Mouse (Mus musculus) limb, embryonic 14.5 days (tissue): ENCODE results near the gene Ndufaf2. TPM values are rescaled to one million over a fixed set of nuclear protein-coding genes. Genes with fewer than 3 reads are reported as not detected.

Source experiments
- ATAC-seq: fragments of 200-750 bp; cut with Nextera tagmentation; 2 replicates; pipeline ENCODE4 v1.8.0; 2017; ENCODE audit warnings: low read depth, moderate number of reproducible peaks, moderate TSS enrichment; ENCODE audit not compliant: low FRiP score
- DNase-seq: peaks from one replicate; pipeline ENCODE4 v3.0.0-alpha.2; 2015; ENCODE audit warnings: low spot score
- H3K27ac ChIP-seq: fragments of 300-500 bp; sonication (generic); replicated peaks from 2 replicates; pipeline ENCODE4 v1.5.1; 2014; ENCODE audit warnings: low read depth, mild to moderate bottlenecking, low read length, moderate library complexity, mixed read lengths
- H3K27me3 ChIP-seq: fragments of 300-500 bp; sonication (generic); 2 replicates; pipeline ENCODE4 v1.6.1; 2014; ENCODE audit warnings: low read length, mixed read lengths; ENCODE audit not compliant: control insufficient read depth, insufficient read depth
- H3K36me3 ChIP-seq: fragments of 300-500 bp; sonication (generic); 2 replicates; pipeline ENCODE4 v1.6.1; 2014; ENCODE audit warnings: mild to moderate bottlenecking, low read length, moderate library complexity, mixed read lengths; ENCODE audit not compliant: control insufficient read depth, insufficient read depth
- H3K4me1 ChIP-seq: fragments of 300-500 bp; sonication (generic); 2 replicates; pipeline ENCODE4 v1.6.1; 2014; ENCODE audit warnings: antibody characterized with exemption, low read length, mixed read lengths; ENCODE audit not compliant: control insufficient read depth, insufficient read depth
- H3K4me2 ChIP-seq: fragments of 300-500 bp; sonication (generic); replicated peaks from 2 replicates; pipeline ENCODE4 v1.6.1; 2014; ENCODE audit warnings: low read depth, mild to moderate bottlenecking, low read length, moderate library complexity; ENCODE audit not compliant: severe bottlenecking
- H3K4me3 ChIP-seq: fragments of 300-500 bp; sonication (generic); replicated peaks from 2 replicates; pipeline ENCODE4 v1.5.1; 2014; ENCODE audit warnings: low read length
- H3K9ac ChIP-seq: fragments of 300-500 bp; sonication (generic); 2 replicates; pipeline ENCODE4 v1.6.1; 2014; ENCODE audit warnings: mild to moderate bottlenecking, low read depth, low read length, moderate library complexity; ENCODE audit not compliant: severe bottlenecking
- H3K9me3 ChIP-seq: fragments of 300-500 bp; sonication (generic); 2 replicates; pipeline ENCODE4 v1.6.1; 2016; ENCODE audit warnings: low read length; ENCODE audit not compliant: control insufficient read depth
- POLR2A ChIP-seq: fragments of 200-500 bp; IDR thresholded peaks from 2 replicates; pipeline ENCODE4 v1.8.0; 2012; ENCODE audit warnings: inconsistent platforms, mild to moderate bottlenecking, moderate library complexity, borderline replicate concordance; ENCODE audit not compliant: insufficient read depth, insufficient read length; ENCODE audit errors: extremely low read depth
- WGBS: fragments of 180-500 bp; shearing (Covaris S2); extraction: QIAGEN DNeasy Blood & Tissue Kit; methylation state at CpG from one replicate; pipeline ENCODE4 v1.1.7; 2014; 5-methylcytosine and 5-hydroxymethylcytosine counted together
- polyA plus RNA-seq, 2 experiments: library from polyadenylated mRNA; depleted of rRNA in 1 of 2; stranded (reverse) in 1 of 2; unstranded in 1 of 2; fragments of >200 nt; fragmentation: Nextera tagmentation in 1 of 2; extraction: Ambion mirVana in 1 of 2; gene quantifications; 2 replicates each; pipeline versions ENCODE4 v1.2.1 to v1.2.3; 2012 to 2014

Ndufaf2 gene
- polyA plus RNA-seq, 2 experiments = 46.1 to 67.6 TPM

DNA sequence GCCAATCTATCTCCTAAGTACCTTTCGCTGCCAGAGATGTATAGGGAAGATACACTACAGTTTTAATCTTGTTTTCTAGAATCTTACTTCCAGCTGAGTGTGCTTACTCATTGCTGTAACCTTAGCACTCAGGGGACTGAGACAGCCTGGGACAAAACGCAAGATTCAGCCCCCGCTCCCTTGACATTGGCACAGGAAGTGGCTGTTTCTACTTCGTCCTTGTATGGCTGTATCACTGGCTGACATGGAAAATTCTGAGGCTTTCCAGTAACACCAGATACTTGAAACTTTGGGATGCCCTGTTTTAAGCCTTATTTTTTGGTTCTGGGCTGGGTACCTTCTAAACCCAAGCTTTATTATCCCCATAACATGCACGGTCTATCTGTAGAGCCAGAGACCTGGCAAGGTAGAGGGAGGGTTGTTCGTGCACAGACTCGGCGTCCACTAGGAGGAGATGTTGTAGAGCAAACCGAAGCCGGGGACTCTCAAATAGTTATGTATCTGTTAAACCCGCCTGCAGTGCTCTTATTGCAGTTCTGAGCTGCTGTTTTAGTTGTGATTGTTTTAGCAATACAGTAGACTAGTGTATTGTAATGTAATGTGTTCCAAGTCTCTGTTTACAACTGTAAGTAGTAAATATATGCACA is 32.8 kb upstream of the Ndufaf2 start:
- ATAC-seq = no peak
- TF ChIP-seq POLR2A = no peak

DNA sequence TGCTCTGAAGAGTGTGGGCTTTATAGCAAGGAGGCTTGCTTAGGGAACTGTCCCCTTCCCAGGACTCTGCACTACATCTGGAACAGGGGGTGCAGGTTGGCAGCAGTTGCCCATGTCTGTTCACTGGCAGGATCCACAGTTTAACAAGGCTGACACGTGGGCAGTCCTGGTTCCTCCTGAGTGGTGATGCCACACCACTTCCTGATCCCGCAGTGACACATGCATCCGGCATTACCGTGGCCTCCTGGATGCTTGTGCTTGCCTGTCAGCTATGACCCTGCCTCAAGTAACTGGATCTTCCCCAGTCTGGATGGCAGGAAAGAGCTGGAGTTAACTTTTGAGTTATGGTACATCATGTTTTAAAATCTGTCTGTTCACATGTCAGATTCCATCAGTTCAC is 29.6 kb upstream of the Ndufaf2 start:
- DNase-seq (no peak), ATAC-seq (no peak)
- Histone ChIP-seq H3K9ac (no peak overlapping the region), H3K4me1 (no peaks in the 10 kb centered on the region), H3K4me2 (no peak overlapping the region), H3K36me3 (peaks cover 30% of the 10 kb centered on the region), H3K27me3 (no peaks in the 10 kb centered on the region), H3K4me3 (no peak overlapping the region), H3K27ac (no peak overlapping the region), H3K9me3 (no peaks in the 10 kb centered on the region)
- no peak for TF ChIP-seq POLR2A
- 95% methylated on average over 4 of the region's 4 CpGs for WGBS

More for the DNA sequence above, 32.8 kb upstream of the Ndufaf2 start:
- Histone ChIP-seq H3K27ac (no peak overlapping the region), H3K27me3 (no peaks in the 10 kb centered on the region), H3K4me3 (no peak overlapping the region), H3K36me3 (peaks cover 29% of the 10 kb centered on the region), H3K4me1 (no peaks in the 10 kb centered on the region), H3K9me3 (no peaks in the 10 kb centered on the region), H3K9ac (no peak overlapping the region), H3K4me2 (no peak overlapping the region)
- 54% methylated on average over 11 of the region's 11 CpGs for WGBS
- DNase-seq = peak; percentile 54

DNA sequence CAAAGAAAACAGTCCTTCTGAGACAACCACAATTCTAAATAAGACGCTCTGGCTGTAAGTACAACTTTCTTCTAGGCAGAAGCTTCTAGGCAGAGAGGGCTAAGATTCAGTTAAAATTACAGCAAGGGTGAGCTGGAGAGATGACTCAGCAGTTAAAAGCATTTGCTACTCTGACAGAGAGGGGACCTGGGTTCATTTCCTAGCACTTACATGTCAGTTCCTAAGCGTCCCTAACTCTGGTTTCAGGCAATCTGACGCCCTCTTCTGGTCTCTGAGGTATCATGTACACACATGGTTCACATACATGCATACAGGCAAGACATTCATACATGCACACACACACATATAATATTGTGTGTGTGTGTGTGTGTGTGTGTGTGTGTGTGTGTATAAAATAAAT is 27.1 kb upstream of the Ndufaf2 start:
- no peak for ATAC-seq
- no peak overlapping the region for H3K27ac ChIP-seq
- peaks cover 48% of the 10 kb centered on the region for H3K36me3 ChIP-seq
- no peaks in the 10 kb centered on the region for H3K9me3 ChIP-seq
- WGBS = 89% methylated on average over 3 of the region's 3 CpGs
- no peak for TF ChIP-seq POLR2A
- H3K4me3 ChIP-seq = no peak overlapping the region
- no peak for DNase-seq
- no peaks in the 10 kb centered on the region for H3K27me3 ChIP-seq
- H3K9ac ChIP-seq = no peak overlapping the region
- H3K4me1 ChIP-seq = no peaks in the 10 kb centered on the region
- no peak overlapping the region for H3K4me2 ChIP-seq

DNA sequence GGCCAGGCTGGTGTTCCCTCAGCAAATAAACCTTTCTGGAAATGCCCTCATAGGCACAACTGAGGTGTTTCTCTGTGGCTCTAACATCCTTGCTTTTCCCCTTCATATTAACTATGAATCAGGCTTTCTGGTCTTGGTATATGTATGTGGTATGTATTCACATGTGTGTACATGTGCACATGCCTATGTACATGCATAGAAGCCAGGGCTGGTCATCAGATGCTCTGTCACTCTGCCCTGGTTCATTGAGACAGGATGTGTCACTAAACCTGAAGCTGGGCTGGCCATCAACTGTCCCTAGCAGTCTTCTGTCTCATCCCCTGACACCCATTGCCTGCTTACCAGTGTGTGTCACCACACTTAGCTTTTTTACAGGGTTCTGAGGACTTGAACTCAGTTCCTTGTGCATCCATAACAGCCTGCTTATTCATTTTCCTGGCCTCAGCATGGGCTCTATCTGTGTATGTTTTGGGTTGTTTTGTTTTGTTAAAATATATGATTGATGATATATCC is 26.4 kb upstream of the Ndufaf2 start:
- no peak for ATAC-seq
- no peak for DNase-seq
- TF ChIP-seq POLR2A = no peak
- H3K9me3 ChIP-seq = no peaks in the 10 kb centered on the region
- H3K27me3 ChIP-seq = no peaks in the 10 kb centered on the region
- no peak overlapping the region for H3K4me2 ChIP-seq
- H3K27ac ChIP-seq = no peak overlapping the region
- no peak overlapping the region for H3K9ac ChIP-seq
- no peak overlapping the region for H3K4me3 ChIP-seq
- H3K36me3 ChIP-seq = peaks cover 51% of the 10 kb centered on the region
- H3K4me1 ChIP-seq = no peaks in the 10 kb centered on the region

DNA sequence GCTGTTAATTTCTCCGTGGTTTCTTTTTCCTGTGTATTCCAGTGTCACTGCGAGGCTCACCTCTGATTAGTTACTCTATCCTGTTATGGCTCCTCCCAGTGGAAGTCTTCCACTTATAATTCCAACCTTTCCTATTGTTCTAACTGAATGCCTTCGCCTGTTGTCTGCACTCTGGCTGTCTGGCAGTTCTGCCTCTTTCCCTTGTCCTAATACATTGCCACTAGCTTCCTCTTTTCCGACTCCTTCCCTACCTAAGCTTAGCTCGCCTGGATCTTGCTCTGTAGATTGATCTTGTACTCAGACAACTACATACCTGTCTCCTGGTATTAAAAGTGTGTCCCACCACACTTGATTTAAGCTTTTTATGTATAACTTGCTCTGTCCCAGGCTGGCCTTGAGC is 22.4 kb upstream of the Ndufaf2 start:
- Histone ChIP-seq H3K4me2 (no peak overlapping the region), H3K9me3 (no peaks in the 10 kb centered on the region), H3K36me3 (peaks cover 64% of the 10 kb centered on the region), H3K4me3 (no peak overlapping the region), H3K4me1 (no peaks in the 10 kb centered on the region), H3K27ac (no peak overlapping the region), H3K27me3 (no peaks in the 10 kb centered on the region), H3K9ac (no peak overlapping the region)
- WGBS = 86% methylated on average over 5 of the region's 5 CpGs
- TF ChIP-seq POLR2A = no peak
- no peak for ATAC-seq
- no peak for DNase-seq

DNA sequence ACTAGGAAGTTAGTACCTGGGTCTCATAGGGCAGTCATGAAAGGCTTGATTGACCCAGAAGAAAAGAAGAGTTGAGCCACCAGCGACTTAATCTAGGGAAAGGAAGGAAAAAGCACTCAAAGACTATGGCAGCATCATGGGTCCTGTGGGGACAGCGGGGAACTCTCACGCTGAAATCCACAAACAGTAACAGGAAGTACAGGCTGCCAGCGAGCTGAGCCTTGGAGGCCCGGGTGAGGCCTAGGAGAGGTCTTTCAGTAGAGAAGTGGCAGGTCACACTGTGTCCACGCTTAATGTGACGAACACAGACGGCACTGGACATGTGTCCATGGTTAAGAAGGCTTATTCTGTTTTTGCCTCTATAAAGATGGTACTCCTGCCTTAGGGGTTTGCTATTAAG is 21.2 kb upstream of the Ndufaf2 start:
- no peaks in the 10 kb centered on the region for H3K9me3 ChIP-seq
- H3K27ac ChIP-seq = no peak overlapping the region
- ATAC-seq = no peak
- H3K4me1 ChIP-seq = no peaks in the 10 kb centered on the region
- H3K36me3 ChIP-seq = peaks cover 64% of the 10 kb centered on the region
- no peak for TF ChIP-seq POLR2A
- no peak overlapping the region for H3K9ac ChIP-seq
- no peak overlapping the region for H3K4me2 ChIP-seq
- H3K27me3 ChIP-seq = no peaks in the 10 kb centered on the region
- DNase-seq = no peak
- H3K4me3 ChIP-seq = no peak overlapping the region
- WGBS = 87% methylated on average over 8 of the region's 8 CpGs
